Mouse (Mus musculus): ENCODE measurements around the gene Ngp.
A peak's percentile ranks its signal among the peaks of the same experiment; 100 is the strongest.

Gene Ngp

DNA sequence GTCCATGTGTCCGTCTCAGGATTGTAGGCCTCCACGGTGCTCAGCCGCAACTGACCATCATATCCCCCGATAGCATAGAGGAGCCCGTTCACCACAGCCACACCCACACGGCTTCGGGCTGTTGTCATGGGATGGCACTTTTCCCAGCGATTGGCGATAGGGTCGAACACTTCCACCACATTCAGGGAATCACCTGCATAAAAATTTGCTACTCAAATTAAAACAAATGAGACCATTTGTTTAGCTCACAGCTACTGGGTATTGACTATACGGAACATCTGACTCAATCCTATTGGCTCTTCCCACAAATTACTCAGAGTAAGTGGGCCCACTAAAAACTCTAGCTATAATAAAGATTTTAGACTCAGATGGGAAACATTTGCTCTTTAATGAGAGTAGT is 16.5 kb downstream of the Ngp start:
- DNase-seq (ENCODE audit: low spot score in 2 of 2) = no peak

DNA sequence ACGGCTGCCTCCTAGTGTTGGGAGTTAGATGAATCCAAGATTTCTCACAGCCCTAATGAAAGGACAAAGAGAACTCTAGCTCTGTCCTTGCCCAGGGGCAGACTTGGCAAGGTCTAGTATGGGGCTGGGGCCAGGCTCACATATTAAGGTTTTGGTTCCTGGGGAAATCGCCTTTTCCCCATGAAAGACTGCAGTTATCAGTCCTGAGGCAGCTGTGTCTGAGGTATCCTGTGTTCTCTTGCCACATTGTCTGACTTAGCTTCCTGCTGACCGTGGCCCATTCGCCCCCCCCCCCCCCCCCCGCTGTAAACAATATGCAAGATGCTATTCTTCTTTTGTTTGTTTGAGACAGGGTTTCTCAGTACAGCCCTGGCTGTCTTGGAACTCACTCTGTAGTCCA is 20.5 kb downstream of the Ngp start:
- DNase-seq (ENCODE audit: low spot score in 2 of 2) = no peak

DNA sequence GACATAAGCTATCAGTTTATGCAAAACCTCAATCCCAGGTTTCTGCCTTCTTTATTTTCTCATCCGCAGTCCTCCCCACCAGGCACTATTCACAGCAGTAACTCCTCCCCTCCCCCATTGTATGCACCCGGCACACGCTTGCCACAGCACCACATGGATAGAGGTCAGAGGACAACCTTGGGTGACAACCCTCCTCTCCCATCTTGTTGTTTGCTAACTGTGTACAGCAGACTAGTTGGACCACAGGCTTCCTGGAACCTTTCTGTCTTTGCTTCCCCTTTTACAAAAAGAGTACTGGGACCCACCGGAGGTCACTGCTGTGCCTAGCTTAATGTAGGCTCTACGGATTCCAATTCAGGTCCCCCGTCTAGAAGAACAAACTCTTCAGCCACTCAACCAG is 21.0 kb downstream of the Ngp start:
- DNase-seq (ENCODE audit: low spot score in 2 of 2) = no peak

DNA sequence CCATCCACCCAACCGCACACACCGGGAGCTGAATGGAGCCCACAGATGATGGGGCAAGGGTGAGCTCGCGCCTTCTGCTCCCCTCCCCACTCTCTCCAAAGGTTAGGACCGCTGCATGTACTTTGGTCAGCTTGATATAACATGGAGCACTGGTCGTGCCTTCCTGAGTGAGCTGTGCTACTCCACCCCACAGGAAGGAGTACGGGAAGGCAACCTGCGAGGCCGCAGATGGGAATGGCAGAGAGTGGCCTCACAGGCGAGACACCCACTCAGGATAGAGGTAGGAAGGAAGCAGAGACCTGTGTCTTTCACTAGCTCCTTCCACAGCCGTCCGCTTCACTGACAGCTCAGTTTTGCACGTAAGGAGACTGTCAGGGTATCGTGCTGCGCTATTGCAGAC is 28.8 kb downstream of the Ngp start:
- DNase-seq (ENCODE audit: low spot score in 2 of 2) = no peak

- DNase-seq (ENCODE audit: low spot score in 2 of 2) = peak; percentile 66 to 77
Observed at GRCm38 (mm10) chr9:110448857-110449617, 29.5 kb downstream of the Ngp start.

DNA sequence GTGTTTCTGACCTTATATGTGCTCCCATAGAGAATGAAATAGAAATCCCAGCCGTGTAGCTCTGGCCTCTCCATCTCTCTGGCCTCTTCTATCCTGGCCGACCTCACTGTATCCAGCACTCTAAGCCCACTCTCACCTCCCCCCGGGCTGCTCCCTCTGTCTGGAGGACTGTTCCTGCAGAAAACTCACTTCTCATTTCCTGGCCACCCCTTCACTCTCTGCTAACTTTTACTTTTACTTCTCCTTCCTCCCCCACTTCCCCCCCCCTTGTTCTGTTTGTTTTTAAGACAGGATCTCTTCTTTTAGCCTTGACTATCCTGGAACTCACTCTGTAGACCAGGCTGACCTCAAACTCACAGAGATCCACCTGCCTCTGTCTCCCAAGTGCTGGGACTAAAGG is 33.0 kb downstream of the Ngp start:
- no peak for DNase-seq (ENCODE audit: low spot score in 2 of 2)

GRCm38 (mm10) chr9:110457926-110458325 is 38.4 kb downstream of the Ngp start:
- peak; percentile 60 to 75 for DNase-seq (ENCODE audit: low spot score in 2 of 2)

- peak in 1 of 2 experiments; percentile 32 for DNase-seq (ENCODE audit: low spot score in 2 of 2)
Observed at GRCm38 (mm10) chr9:110459145-110459727, 39.7 kb downstream of the Ngp start.

DNA sequence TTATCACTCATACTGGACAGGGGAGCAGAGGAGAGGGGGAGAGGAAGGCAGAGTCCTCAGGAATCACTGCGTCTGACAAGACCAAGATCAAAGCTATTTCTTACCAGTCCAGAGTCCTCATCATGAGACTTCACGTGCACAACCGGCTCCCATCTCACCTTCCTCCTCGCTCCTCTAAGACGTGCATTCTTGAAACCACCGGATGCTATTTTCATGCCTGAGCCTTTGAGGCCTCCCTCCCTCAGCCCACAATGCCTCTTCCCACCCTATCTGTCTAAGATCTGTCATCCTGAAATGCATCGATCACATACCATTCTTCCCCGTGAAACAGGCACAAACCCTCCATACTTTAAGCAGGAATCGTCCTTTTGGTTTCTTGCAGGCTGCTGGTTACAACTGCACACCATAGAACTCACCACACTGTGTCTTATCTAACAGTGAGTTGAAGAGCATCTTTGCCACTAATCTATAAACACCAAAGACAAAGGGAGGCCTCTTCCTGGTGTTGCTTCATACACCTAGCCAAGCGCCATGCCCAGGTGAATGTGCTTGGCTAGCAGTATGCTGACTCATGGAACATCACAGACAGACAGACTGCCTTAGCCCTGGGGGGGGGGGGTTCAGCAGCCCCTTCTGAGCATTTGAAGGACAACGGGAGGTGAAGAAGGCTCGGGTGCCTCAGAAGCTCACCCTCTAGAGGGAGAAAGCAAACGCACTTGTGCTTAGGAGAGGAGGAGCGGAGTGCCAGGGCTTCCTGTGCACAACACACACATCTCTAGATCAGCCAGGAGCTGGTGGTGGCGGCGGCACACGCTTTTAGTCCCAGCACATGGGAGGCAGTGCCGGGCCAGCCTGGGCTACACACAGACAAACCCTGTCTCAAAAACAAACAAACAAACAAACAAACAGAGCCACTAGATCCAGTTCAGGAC is 41.6 kb downstream of the Ngp start:
- DNase-seq (ENCODE audit: low spot score in 2 of 2) = no peak

DNA sequence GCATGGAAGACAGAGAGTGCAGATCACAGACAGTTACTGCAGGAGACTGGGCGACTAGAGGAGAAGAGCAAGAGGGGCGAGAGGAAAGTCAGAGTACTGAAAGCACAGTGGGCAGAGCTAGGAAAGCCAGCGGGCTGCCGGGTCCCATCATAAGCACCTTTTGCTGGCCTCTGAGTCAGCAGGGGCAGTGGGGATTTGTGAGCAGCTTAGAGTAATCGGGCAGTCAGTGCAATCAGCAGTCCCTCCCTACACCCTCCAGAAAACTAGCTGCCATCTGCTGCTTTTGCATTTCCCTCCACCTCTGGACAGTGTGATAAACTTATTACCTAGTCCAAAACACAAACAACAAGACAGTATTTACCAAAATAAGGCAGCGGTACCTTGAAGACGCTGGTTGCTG is 42.8 kb downstream of the Ngp start:
- DNase-seq (ENCODE audit: low spot score in 2 of 2) = no peak

DNA sequence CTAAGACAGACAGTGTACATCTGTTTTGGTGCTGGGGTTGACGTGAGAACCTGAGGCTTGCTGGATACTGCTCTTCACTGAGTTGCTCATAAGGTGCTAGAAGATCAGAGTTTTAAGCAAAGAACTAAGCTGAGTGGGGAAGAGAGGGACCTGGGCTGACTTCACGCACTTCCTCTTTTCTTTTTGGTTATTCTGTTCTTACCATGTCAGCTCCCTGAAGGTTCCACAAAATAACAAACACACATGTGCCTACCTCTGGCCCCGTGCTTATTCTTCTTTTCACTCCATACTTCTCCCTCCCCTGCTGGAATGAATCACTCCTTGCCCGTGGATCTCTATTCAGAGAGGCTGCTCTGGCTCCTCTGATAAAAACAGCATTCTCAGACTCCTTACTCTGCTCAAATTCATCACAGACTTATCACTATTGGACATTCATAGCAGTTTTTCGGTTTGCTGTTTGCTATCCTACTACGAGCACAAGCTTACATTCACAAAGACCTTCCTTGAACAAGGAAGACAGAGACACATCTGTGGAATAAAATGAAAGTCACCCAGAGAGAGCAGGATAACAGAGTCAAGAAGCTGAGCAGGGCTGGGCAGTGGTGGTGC is 44.5 kb downstream of the Ngp start:
- no peak for DNase-seq (ENCODE audit: low spot score in 2 of 2)

DNA sequence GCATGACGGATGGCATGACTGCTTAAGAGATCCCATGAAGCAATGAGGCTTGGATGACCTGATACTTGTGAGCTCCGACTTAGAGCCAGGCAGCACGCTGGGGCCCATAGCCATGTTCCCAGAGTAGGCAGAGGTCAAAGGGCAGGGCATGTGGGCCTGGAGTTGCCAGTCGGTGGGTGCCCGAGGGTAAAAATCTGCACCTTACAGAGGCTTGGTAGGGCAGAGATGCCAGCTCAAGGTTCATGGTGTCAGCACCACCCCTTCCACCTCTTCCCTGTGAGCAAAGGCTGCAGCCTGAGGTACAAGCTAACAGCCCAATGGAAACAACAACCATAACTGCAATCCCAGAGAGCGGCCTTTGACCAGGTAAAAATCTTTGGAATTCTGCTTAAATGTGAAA is 45.8 kb downstream of the Ngp start:
- DNase-seq (ENCODE audit: low spot score in 2 of 2) = no peak

GRCm38 (mm10) chr9:110466179-110466578 is 46.6 kb downstream of the Ngp start:
- peak; percentile 31 to 63 for DNase-seq (ENCODE audit: low spot score in 2 of 2)

Data from natural killer cell, adult 2 months (primary cell).